Mouse (Mus musculus) testis, adult 2 months (tissue): ENCODE results near the gene Dst. TPM values are rescaled to one million over a fixed set of nuclear protein-coding genes. Genes with fewer than 3 reads are reported as not detected.

Source experiments
- H3K27ac ChIP-seq: fragments of 200-500 bp; 2 replicates; pipeline ENCODE4 v1.5.1; 2012; ENCODE audit warnings: low read depth, low read length; ENCODE audit not compliant: control insufficient read depth, insufficient read depth
- H3K27me3 ChIP-seq: fragments of 200-500 bp; 2 replicates; pipeline ENCODE4 v1.6.1; 2012; ENCODE audit warnings: mild to moderate bottlenecking, low read length, moderate library complexity; ENCODE audit not compliant: control insufficient read depth, insufficient read depth
- H3K36me3 ChIP-seq: fragments of 200-500 bp; 2 replicates; pipeline ENCODE4 v1.6.1; 2012; ENCODE audit warnings: mild to moderate bottlenecking, low read length; ENCODE audit not compliant: control insufficient read depth, insufficient read depth
- H3K4me1 ChIP-seq: fragments of 200-500 bp; 2 replicates; pipeline ENCODE4 v1.6.1; 2012; ENCODE audit warnings: low read length; ENCODE audit not compliant: control insufficient read depth, insufficient read depth
- H3K4me3 ChIP-seq: fragments of 200-500 bp; 2 replicates; pipeline ENCODE4 v1.5.1; 2012; ENCODE audit warnings: low read depth, mild to moderate bottlenecking, low read length, moderate library complexity, mixed read lengths; ENCODE audit not compliant: control insufficient read depth
- CTCF ChIP-seq: fragments of 200-500 bp; IDR thresholded peaks from 2 replicates; pipeline ENCODE4 v1.5.1; 2012; ENCODE audit warnings: low read depth, mild to moderate bottlenecking, inconsistent platforms, low read length, moderate library complexity; ENCODE audit not compliant: control insufficient read depth, insufficient read depth, insufficient replicate concordance
- POLR2A ChIP-seq: fragments of 200-500 bp; IDR thresholded peaks from 2 replicates; pipeline ENCODE4 v1.6.1; 2012; ENCODE audit warnings: low read depth, mild to moderate bottlenecking, inconsistent platforms, low read length, moderate library complexity; ENCODE audit not compliant: control insufficient read depth
- polyA plus RNA-seq: library from polyadenylated mRNA; depleted of rRNA; stranded (reverse); fragments of >200 nt; gene quantifications from 2 replicates; pipeline ENCODE4 v1.2.3, GENCODE M21; 2012

Gene Dst
- polyA plus RNA-seq, 1 experiment, result 33.0 TPM

- Histone ChIP-seq H3K4me1 (no peaks in the 10 kb centered on the region), H3K27me3 (no peaks in the 10 kb centered on the region), H3K36me3 (no peaks in the 10 kb centered on the region), H3K4me3 (no peak overlapping the region; the same call in 1 of the 2 replicates), H3K27ac (no peak overlapping the region)
- TF ChIP-seq POLR2A (no peak), CTCF (no peak)
These were observed 24.8 kb upstream of the Dst start for GRCm38 (mm10) chr1:33883102-33883839.

- H3K4me1 ChIP-seq, result 0 out of 2 replicates have a peak, but pooled peaks cover 2% of the 10 kb centered on the region
- TF ChIP-seq CTCF (peak; percentile 29; the same call in 1 of the 2 replicates), POLR2A (no peak)
- H3K27me3 ChIP-seq, result no peaks in the 10 kb centered on the region
- no peaks in the 10 kb centered on the region for H3K36me3 ChIP-seq
- H3K4me3 ChIP-seq, result no peak overlapping the region
- no peak overlapping the region for H3K27ac ChIP-seq
These were observed 15.2 kb upstream of the Dst start for GRCm38 (mm10) chr1:33892784-33893183.

DNA sequence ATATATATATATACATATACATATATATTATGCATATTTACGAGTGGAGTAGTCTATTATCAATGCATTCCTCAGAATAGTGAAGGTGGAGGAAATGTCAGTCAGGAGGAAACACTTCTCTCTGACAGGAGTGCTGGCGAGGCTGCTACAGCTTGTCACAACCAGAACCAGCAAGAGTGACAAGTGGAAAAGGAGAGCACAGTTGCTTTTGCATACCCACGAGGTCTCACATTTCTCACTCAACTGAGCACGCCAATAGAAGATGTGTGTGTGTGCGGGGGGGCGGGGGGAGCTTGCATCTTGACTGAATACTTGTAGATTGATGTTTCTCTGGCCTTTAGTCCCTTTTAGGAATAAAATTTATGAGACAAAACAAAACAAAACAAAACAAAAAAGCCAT lies 11.9 kb upstream of the Dst start:
- Histone ChIP-seq H3K4me3 (no peak overlapping the region), H3K36me3 (no peaks in the 10 kb centered on the region), H3K4me1 (0 out of 2 replicates have a peak, but pooled peaks cover 2% of the 10 kb centered on the region), H3K27ac (no peak overlapping the region), H3K27me3 (no peaks in the 10 kb centered on the region)
- TF ChIP-seq CTCF (no peak), POLR2A (no peak)

GRCm38 (mm10) chr1:33896666-33897065 lies 11.4 kb upstream of the Dst start:
- H3K27me3 ChIP-seq, result no peaks in the 10 kb centered on the region
- 0 out of 2 replicates have a peak, but pooled peaks cover 2% of the 10 kb centered on the region for H3K4me1 ChIP-seq
- H3K4me3 ChIP-seq, result no peak overlapping the region
- H3K27ac ChIP-seq, result no peak overlapping the region
- no peaks in the 10 kb centered on the region for H3K36me3 ChIP-seq
- TF ChIP-seq POLR2A, result no peak
- TF ChIP-seq CTCF, result no peak

GRCm38 (mm10) chr1:33897426-33897825 lies 10.6 kb upstream of the Dst start:
- no peaks in the 10 kb centered on the region for H3K4me1 ChIP-seq
- no peak overlapping the region for H3K27ac ChIP-seq
- no peaks in the 10 kb centered on the region for H3K36me3 ChIP-seq
- no peaks in the 10 kb centered on the region for H3K27me3 ChIP-seq
- TF ChIP-seq CTCF (no peak), POLR2A (no peak)
- H3K4me3 ChIP-seq, result no peak overlapping the region

GRCm38 (mm10) chr1:33898373-33898772 lies 9.7 kb upstream of the Dst start:
- no peaks in the 10 kb centered on the region for H3K36me3 ChIP-seq
- TF ChIP-seq CTCF, result no peak
- TF ChIP-seq POLR2A, result no peak

GRCm38 (mm10) chr1:33900175-33900574 lies 7.8 kb upstream of the Dst start:
- Histone ChIP-seq H3K4me3 (no peak overlapping the region), H3K4me1 (peaks cover 8% of the 10 kb centered on the region), H3K36me3 (no peaks in the 10 kb centered on the region), H3K27ac (no peak overlapping the region), H3K27me3 (no peaks in the 10 kb centered on the region)
- TF ChIP-seq CTCF (no peak), POLR2A (no peak)

More at GRCm38 (mm10) chr1:33898373-33898772, 9.7 kb upstream of the Dst start:
- Histone ChIP-seq H3K4me3 (no peak overlapping the region), H3K4me1 (peaks cover 2% of the 10 kb centered on the region; the same call in 1 of the 2 replicates), H3K27ac (no peak overlapping the region), H3K27me3 (no peaks in the 10 kb centered on the region)
